Mouse (Mus musculus) limb, embryonic 10.5 days (tissue): ENCODE measurements around the gene Scmh1. TPM values are rescaled to one million over a fixed set of nuclear protein-coding genes. Genes with fewer than 3 reads are reported as not detected.

ENCODE experiments used
- DNase-seq: peaks from one replicate; pipeline ENCODE4 v3.0.0-alpha.2; 2017; ENCODE audit warnings: low spot score
- H3K27ac ChIP-seq: fragments of 300-500 bp; sonication (generic); 2 replicates; pipeline ENCODE4 v1.5.1; 2016; ENCODE audit warnings: mild to moderate bottlenecking
- H3K27me3 ChIP-seq: fragments of 300-500 bp; sonication (generic); 2 replicates; pipeline ENCODE4 v1.6.1; 2016; ENCODE audit warnings: low read depth, mild to moderate bottlenecking; ENCODE audit not compliant: poor library complexity, severe bottlenecking
- H3K36me3 ChIP-seq: fragments of 300-500 bp; sonication (generic); 2 replicates; pipeline ENCODE4 v1.6.1; 2016; ENCODE audit warnings: mild to moderate bottlenecking, moderate library complexity
- H3K4me1 ChIP-seq: fragments of 300-500 bp; sonication (generic); 2 replicates; pipeline ENCODE4 v1.6.1; 2016
- H3K4me3 ChIP-seq: fragments of 300-500 bp; sonication (generic); 2 replicates; pipeline ENCODE4 v1.5.1; 2016; ENCODE audit warnings: mild to moderate bottlenecking, moderate library complexity
- H3K9me3 ChIP-seq: fragments of 300-500 bp; sonication (generic); replicated peaks from 2 replicates; pipeline ENCODE4 v1.6.1; 2016; ENCODE audit warnings: mild to moderate bottlenecking
- WGBS: fragments of 180-500 bp; shearing (Covaris S2); methylation state at CpG from one replicate; pipeline ENCODE4 v1.1.7; 2016; 5-methylcytosine and 5-hydroxymethylcytosine counted together
- polyA plus RNA-seq: library from polyadenylated mRNA; unstranded; fragments of >200 nt; fragmentation: Nextera tagmentation; extraction: Ambion mirVana; gene quantifications from 2 replicates; pipeline ENCODE4 v1.2.1, GENCODE M21; 2016

The Scmh1 gene
- polyA plus RNA-seq, 1 experiment from 2014 or later, result 38.5 TPM

GRCm38 (mm10) chr4:120522351-120522750 lies 117.3 kb downstream of the Scmh1 start:
- H3K4me3 ChIP-seq, result no peak overlapping the region
- no peak overlapping the region for H3K27ac ChIP-seq
- H3K9me3 ChIP-seq, result no peaks in the 10 kb centered on the region
- no peaks in the 10 kb centered on the region for H3K4me1 ChIP-seq
- H3K36me3 ChIP-seq, result peaks cover 89% of the 10 kb centered on the region
- DNase-seq, result no peak
- WGBS, result 88% methylated on average over 4 of the region's 4 CpGs
- H3K27me3 ChIP-seq, result no peaks in the 10 kb centered on the region

GRCm38 (mm10) chr4:120523092-120523491 lies 118.0 kb downstream of the Scmh1 start:
- Histone ChIP-seq H3K9me3 (no peaks in the 10 kb centered on the region), H3K27me3 (no peaks in the 10 kb centered on the region), H3K27ac (no peak overlapping the region), H3K36me3 (peaks cover 88% of the 10 kb centered on the region), H3K4me3 (no peak overlapping the region), H3K4me1 (no peaks in the 10 kb centered on the region)
- WGBS, result 95% methylated on average over 3 of the region's 3 CpGs
- DNase-seq, result no peak

GRCm38 (mm10) chr4:120528171-120528570 lies 123.1 kb downstream of the Scmh1 start:
- DNase-seq, result no peak
- H3K4me3 ChIP-seq, result no peak overlapping the region
- no peaks in the 10 kb centered on the region for H3K27me3 ChIP-seq
- H3K9me3 ChIP-seq, result no peaks in the 10 kb centered on the region
- 92% methylated on average over 9 of the region's 9 CpGs for WGBS
- H3K4me1 ChIP-seq, result peaks cover 4% of the 10 kb centered on the region; the same call in 1 of the 2 replicates
- H3K27ac ChIP-seq, result no peak overlapping the region
- H3K36me3 ChIP-seq, result peaks cover 83% of the 10 kb centered on the region

- Histone ChIP-seq H3K36me3 (peaks cover 55% of the 10 kb centered on the region), H3K4me1 (peaks cover 4% of the 10 kb centered on the region; the same call in 1 of the 2 replicates), H3K9me3 (no peaks in the 10 kb centered on the region), H3K4me3 (no peak within 1 kb of the TSS), H3K27ac (no peak within 1 kb of the TSS), H3K27me3 (no peaks in the 10 kb centered on the region)
- WGBS, result 90% methylated on average over 6 of the region's 6 CpGs
- no peak for DNase-seq
Observed at GRCm38 (mm10) chr4:120531986-120532385, 126.9 kb downstream of the Scmh1 start, which contains the start of gene Slfnl1. Gene Slfnl1, plus strand, starts transcription at chr4:120532231.

GRCm38 (mm10) chr4:120538664-120539063 lies 133.6 kb downstream of the Scmh1 start:
- no peaks in the 10 kb centered on the region for H3K9me3 ChIP-seq
- no peaks in the 10 kb centered on the region for H3K4me1 ChIP-seq
- no peak overlapping the region for H3K4me3 ChIP-seq
- H3K36me3 ChIP-seq, result peaks cover 63% of the 10 kb centered on the region
- WGBS, result 96% methylated on average over 10 of the region's 10 CpGs
- H3K27ac ChIP-seq, result no peak overlapping the region
- DNase-seq, result no peak
- H3K27me3 ChIP-seq, result no peaks in the 10 kb centered on the region

GRCm38 (mm10) chr4:120544896-120545295 lies 139.8 kb downstream of the Scmh1 start:
- Histone ChIP-seq H3K27me3 (no peaks in the 10 kb centered on the region), H3K4me1 (no peaks in the 10 kb centered on the region), H3K27ac (no peak overlapping the region), H3K4me3 (no peak overlapping the region), H3K36me3 (peaks cover 100% of the 10 kb centered on the region), H3K9me3 (no peaks in the 10 kb centered on the region)
- DNase-seq, result no peak
- WGBS, result 81% methylated on average over 1 of the region's 1 CpGs

- Histone ChIP-seq H3K4me3 (no peak overlapping the region), H3K9me3 (no peaks in the 10 kb centered on the region), H3K36me3 (peaks cover 98% of the 10 kb centered on the region), H3K27ac (no peak overlapping the region), H3K4me1 (no peaks in the 10 kb centered on the region), H3K27me3 (no peaks in the 10 kb centered on the region)
- no peak for DNase-seq
- WGBS, result 96% methylated on average over 6 of the region's 6 CpGs
Observed at GRCm38 (mm10) chr4:120556592-120556991, 151.5 kb downstream of the Scmh1 start.

- Histone ChIP-seq H3K9me3 (no peaks in the 10 kb centered on the region), H3K4me1 (peaks cover 21% of the 10 kb centered on the region), H3K27ac (no peak overlapping the region), H3K36me3 (peaks cover 64% of the 10 kb centered on the region), H3K27me3 (no peaks in the 10 kb centered on the region), H3K4me3 (no peak overlapping the region)
- DNase-seq, result no peak
- WGBS, result 90% methylated on average over 2 of the region's 2 CpGs
Observed at GRCm38 (mm10) chr4:120565726-120566125, 160.6 kb downstream of the Scmh1 start.

GRCm38 (mm10) chr4:120568005-120568404 lies 162.9 kb downstream of the Scmh1 start:
- DNase-seq, result no peak
- 59% methylated on average over 5 of the region's 5 CpGs for WGBS
- no peaks in the 10 kb centered on the region for H3K27me3 ChIP-seq
- H3K27ac ChIP-seq, result no peak overlapping the region
- H3K9me3 ChIP-seq, result no peaks in the 10 kb centered on the region
- H3K4me1 ChIP-seq, result peaks cover 30% of the 10 kb centered on the region
- H3K4me3 ChIP-seq, result peak overlapping the region; percentile 75
- H3K36me3 ChIP-seq, result peaks cover 41% of the 10 kb centered on the region

- peaks cover 31% of the 10 kb centered on the region for H3K36me3 ChIP-seq
- H3K27ac ChIP-seq, result peak overlapping the region; percentile 96
- no peaks in the 10 kb centered on the region for H3K9me3 ChIP-seq
- DNase-seq, result peak; percentile 38
- no peaks in the 10 kb centered on the region for H3K27me3 ChIP-seq
- WGBS, result 12% methylated on average over 4 of the region's 4 CpGs
- H3K4me1 ChIP-seq, result peaks cover 30% of the 10 kb centered on the region
- H3K4me3 ChIP-seq, result peak overlapping the region; percentile 75
Observed at GRCm38 (mm10) chr4:120569025-120569424, 163.9 kb downstream of the Scmh1 start.

GRCm38 (mm10) chr4:120569486-120570437 lies 164.7 kb downstream of the Scmh1 start, which contains the start of gene Ctps:
Gene Ctps, minus strand, starts transcription at chr4:120570276.
- peaks cover 30% of the 10 kb centered on the region for H3K4me1 ChIP-seq

GRCm38 (mm10) chr4:120570438-120571069 lies 165.5 kb downstream of the Scmh1 start:
- no peak for DNase-seq
- whole genome bisulfite sequencing, result 2% methylated on average over 27 of the region's 27 CpGs

More at GRCm38 (mm10) chr4:120569486-120570437, 164.7 kb downstream of the Scmh1 start, which contains the start of gene Ctps:
- Histone ChIP-seq H3K36me3 (peaks cover 24% of the 10 kb centered on the region), H3K27me3 (no peaks in the 10 kb centered on the region), H3K4me3 (peak within 1 kb of the TSS; percentile 75), H3K27ac (peak within 1 kb of the TSS; percentile 96), H3K9me3 (no peaks in the 10 kb centered on the region)
- under 1% methylated on average over 93 of the region's 97 CpGs for WGBS
- DNase-seq, result peak; percentile 99

GRCm38 (mm10) chr4:120571070-120571464 lies 166.0 kb downstream of the Scmh1 start:
- H3K27ac ChIP-seq, result peak overlapping the region; percentile 96; the same call in 1 of the 2 replicates

More at GRCm38 (mm10) chr4:120570438-120571069, 165.5 kb downstream of the Scmh1 start:
- Histone ChIP-seq H3K27ac (peak overlapping the region; percentile 96), H3K36me3 (peaks cover 16% of the 10 kb centered on the region), H3K9me3 (no peaks in the 10 kb centered on the region), H3K4me1 (peaks cover 30% of the 10 kb centered on the region), H3K4me3 (peak overlapping the region; percentile 75), H3K27me3 (no peaks in the 10 kb centered on the region)

More at GRCm38 (mm10) chr4:120571070-120571464, 166.0 kb downstream of the Scmh1 start:
- Histone ChIP-seq H3K9me3 (no peaks in the 10 kb centered on the region), H3K4me1 (peaks cover 30% of the 10 kb centered on the region), H3K27me3 (no peaks in the 10 kb centered on the region), H3K36me3 (peaks cover 10% of the 10 kb centered on the region), H3K4me3 (peak overlapping the region; percentile 75; the same call in 1 of the 2 replicates)
- DNase-seq, result no peak
- WGBS, result 74% methylated on average over 3 of the region's 3 CpGs
